Mouse (Mus musculus): ENCODE measurements around the gene Lzic. TPM values are rescaled to one million over a fixed set of nuclear protein-coding genes. Genes with fewer than 3 reads are reported as not detected.
"Not testable (repeated sequence)": the region's sequence is repeated elsewhere in the genome, so short reads cannot be mapped to it uniquely, and the experiment has no call there.

Gene Lzic
- total RNA-seq (2021) = 10 to 100 TPM; 15.3 to 16.9 TPM
- long read RNA-seq, experiment 1, partial matches to known transcripts = 0 of 21 reads
- long read RNA-seq, experiment 1, other reads (novel, unspliced or antisense) = 19 of 21 reads
- long read RNA-seq, experiment 2, transcript Lzic-201 (7 exons, 1,817 nt) = major isoform, 6 of 32 reads
- long read RNA-seq, experiment 2, partial matches to known transcripts = 1 of 32 reads
- long read RNA-seq, experiment 2, other reads (novel, unspliced or antisense) = 25 of 32 reads

GRCm38 (mm10) chr4:149485053-149485824, at the start of gene Lzic, which contains the start of gene Nmnat1:
TSS of gene Lzic (plus strand) at chr4:149485229.
TSS of gene Nmnat1 (minus strand) at chr4:149485202.
- Histone ChIP-seq H3K4me3 (peak within 1 kb of the TSS; percentile 98), H3K27ac (peak within 1 kb of the TSS; percentile 72)
- TF ChIP-seq CTCF (conservative IDR thresholded peaks at IDR 0.05) = peak; percentile 15; the same call in 1 of the 2 replicates
- DNase-seq (ENCODE audit: low spot score in 2 of 2) = peak; percentile 92 to 95

- Histone ChIP-seq H3K4me3 (no peak overlapping the region), H3K27ac (no peak overlapping the region)
- no peak for TF ChIP-seq CTCF (conservative IDR thresholded peaks at IDR 0.05)
- no peak for DNase-seq (ENCODE audit: low spot score in 2 of 2)
These were observed 44.5 kb upstream of the Lzic start for GRCm38 (mm10) chr4:149440576-149440975.

- H3K27ac ChIP-seq = no peak overlapping the region
- no peak overlapping the region for H3K4me3 ChIP-seq
- no peak for TF ChIP-seq CTCF (conservative IDR thresholded peaks at IDR 0.05)
- DNase-seq (ENCODE audit: low spot score in 2 of 2) = no peak
These were observed 42.6 kb upstream of the Lzic start for GRCm38 (mm10) chr4:149442436-149442835.

GRCm38 (mm10) chr4:149444465-149444864, 40.6 kb upstream of the Lzic start:
- no peak for TF ChIP-seq CTCF (conservative IDR thresholded peaks at IDR 0.05)
- Histone ChIP-seq H3K27ac (no peak overlapping the region), H3K4me3 (no peak overlapping the region)
- DNase-seq (ENCODE audit: low spot score in 2 of 2) = no peak

- peak; percentile 85 for TF ChIP-seq CTCF (conservative IDR thresholded peaks at IDR 0.05)
- Histone ChIP-seq H3K4me3 (peak overlapping the region; percentile 45), H3K27ac (peak overlapping the region; percentile 89)
- DNase-seq (ENCODE audit: low spot score in 2 of 2) = peak; percentile 77 to 84
These were observed 39.9 kb upstream of the Lzic start for GRCm38 (mm10) chr4:149444964-149445701.

GRCm38 (mm10) chr4:149445868-149446267, 39.2 kb upstream of the Lzic start:
- H3K27ac ChIP-seq = peak overlapping the region; percentile 89
- peak overlapping the region; percentile 45 for H3K4me3 ChIP-seq
- no peak for DNase-seq (ENCODE audit: low spot score in 2 of 2)
- no peak for TF ChIP-seq CTCF (conservative IDR thresholded peaks at IDR 0.05)

- Histone ChIP-seq H3K27ac (peak overlapping the region; percentile 89; the same call in 1 of the 2 replicates), H3K4me3 (no peak overlapping the region)
- DNase-seq (ENCODE audit: low spot score in 2 of 2) = no peak
- no peak for TF ChIP-seq CTCF (conservative IDR thresholded peaks at IDR 0.05)
These were observed 38.7 kb upstream of the Lzic start for GRCm38 (mm10) chr4:149446309-149446708.

- Histone ChIP-seq H3K4me3 (no peak overlapping the region), H3K27ac (no peak overlapping the region)
- DNase-seq (ENCODE audit: low spot score in 2 of 2) = no peak
- TF ChIP-seq CTCF (conservative IDR thresholded peaks at IDR 0.05) = no peak
These were observed 34.4 kb upstream of the Lzic start for GRCm38 (mm10) chr4:149450636-149451035.

- DNase-seq (ENCODE audit: low spot score in 2 of 2) = no peak
- no peak overlapping the region for H3K27ac ChIP-seq
- no peak overlapping the region for H3K4me3 ChIP-seq
- peak; percentile 71 for TF ChIP-seq CTCF (conservative IDR thresholded peaks at IDR 0.05)
These were observed 31.4 kb upstream of the Lzic start for GRCm38 (mm10) chr4:149453656-149454055.

GRCm38 (mm10) chr4:149454263-149454662, 30.8 kb upstream of the Lzic start:
- no peak for DNase-seq (ENCODE audit: low spot score in 2 of 2)
- H3K4me3 ChIP-seq = no peak overlapping the region
- no peak overlapping the region for H3K27ac ChIP-seq
- TF ChIP-seq CTCF (conservative IDR thresholded peaks at IDR 0.05) = no peak

GRCm38 (mm10) chr4:149454879-149455278, 30.1 kb upstream of the Lzic start, which contains the start of gene Rbp7:
TSS of gene Rbp7 (minus strand) at chr4:149454978.
- Histone ChIP-seq H3K27ac (no peak within 1 kb of the TSS), H3K4me3 (no peak within 1 kb of the TSS)
- TF ChIP-seq CTCF (conservative IDR thresholded peaks at IDR 0.05) = no peak
- no peak for DNase-seq (ENCODE audit: low spot score in 2 of 2)

GRCm38 (mm10) chr4:149457163-149457562, 27.9 kb upstream of the Lzic start:
- not testable (repeated sequence) for DNase-seq (ENCODE audit: low spot score in 2 of 2); H3K27ac ChIP-seq; H3K4me3 ChIP-seq

Measured in layer of hippocampus, adult 2 months (tissue).